Mouse (Mus musculus): ENCODE measurements around the gene Gm20388.

The Gm20388 gene

DNA sequence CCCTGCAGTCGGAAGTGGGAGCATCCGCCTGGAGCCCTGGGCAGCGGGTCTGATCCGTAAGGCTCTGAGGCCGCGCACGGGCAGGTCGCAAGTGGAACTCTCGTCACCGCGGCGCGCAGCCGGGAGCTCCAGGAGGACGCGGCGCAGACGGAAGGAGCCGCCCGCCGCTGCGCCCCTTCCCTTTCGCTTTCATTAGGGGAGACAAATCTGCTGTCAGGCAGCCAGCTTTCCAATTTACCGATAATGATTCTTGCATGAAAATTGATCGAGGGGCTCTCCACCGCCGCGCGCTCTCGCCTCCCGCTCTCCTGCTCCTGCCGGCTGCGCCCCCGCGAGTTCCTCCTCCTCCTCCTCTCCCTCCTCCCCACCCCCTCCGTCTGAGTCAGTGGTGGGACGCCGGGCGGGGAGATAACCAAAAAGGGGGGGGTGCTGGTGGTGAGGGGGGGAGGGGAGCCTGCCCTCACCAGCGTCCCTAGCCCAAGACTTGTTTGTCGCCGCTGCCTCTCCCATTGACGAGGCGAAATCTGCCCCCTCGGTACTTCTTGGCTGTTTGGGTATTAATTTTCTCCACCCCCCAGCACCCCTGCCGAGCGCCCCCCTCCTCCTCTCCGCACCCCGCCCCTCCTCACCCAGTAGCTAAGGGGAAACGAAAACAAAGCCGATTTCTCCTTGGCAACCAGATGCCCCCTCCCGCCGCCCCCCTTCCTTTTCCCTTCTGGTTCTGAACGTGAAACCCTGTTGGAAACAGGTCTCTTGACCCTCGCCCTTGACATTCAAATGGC is 577.3 kb downstream of the Gm20388 start:
- peak; percentile 81 for DNase-seq

DNA sequence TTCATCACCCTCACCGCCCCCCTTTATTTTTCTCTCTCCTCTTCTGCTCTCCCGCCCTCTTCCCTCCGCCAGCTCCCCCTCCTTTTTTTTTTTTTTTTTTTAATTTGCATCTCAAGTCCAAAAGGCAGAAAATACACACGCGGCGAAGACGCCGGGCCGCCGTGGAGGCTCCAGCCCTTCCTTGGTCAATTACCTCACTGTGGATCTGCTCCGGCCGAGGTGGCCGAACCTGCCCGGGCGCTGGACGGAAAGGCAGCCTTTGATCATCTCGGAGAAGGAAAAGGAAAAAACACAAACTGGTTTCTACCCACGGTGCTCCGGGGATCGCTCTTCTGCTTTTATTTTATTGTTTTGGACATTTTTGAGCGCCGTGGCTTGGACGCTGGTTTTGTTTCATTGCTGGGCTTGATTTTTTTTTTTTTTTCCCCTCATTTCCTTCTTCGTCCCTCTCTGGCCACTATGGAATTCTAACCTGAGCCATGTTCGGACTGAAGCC is 578.0 kb downstream of the Gm20388 start:
- no peak for DNase-seq

DNA sequence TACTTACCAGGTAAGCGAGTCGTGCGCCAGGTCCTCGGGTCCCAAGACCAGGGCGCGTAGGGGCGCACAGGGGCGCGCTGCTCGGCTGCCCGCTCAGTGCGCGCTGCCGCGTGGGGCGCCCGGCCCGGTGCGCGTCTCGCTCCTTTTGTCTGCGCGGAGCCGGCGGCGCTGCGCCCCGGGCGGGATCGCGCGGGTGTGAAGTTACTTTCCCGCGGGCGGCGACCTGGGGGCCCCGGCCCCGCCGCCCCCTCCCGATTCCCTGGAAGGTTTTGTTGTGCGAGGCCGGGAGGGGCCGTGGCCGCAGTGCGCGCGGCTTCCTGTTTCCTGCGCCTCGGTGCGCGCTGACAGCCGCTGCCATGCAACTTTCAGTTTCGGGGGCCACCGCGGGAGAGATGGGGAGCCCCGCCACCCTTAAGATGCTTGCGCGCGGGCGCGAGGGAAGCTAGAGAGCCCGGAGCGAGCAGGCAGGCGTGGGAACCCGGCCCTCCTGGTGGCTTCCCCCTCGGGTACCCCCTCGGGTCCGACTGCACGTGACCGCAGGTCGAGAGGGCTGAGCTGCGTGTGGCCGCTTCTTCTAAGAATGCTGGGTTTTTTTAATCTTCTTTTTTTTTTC is 578.6 kb downstream of the Gm20388 start:
- peak; percentile 76 for DNase-seq

DNA sequence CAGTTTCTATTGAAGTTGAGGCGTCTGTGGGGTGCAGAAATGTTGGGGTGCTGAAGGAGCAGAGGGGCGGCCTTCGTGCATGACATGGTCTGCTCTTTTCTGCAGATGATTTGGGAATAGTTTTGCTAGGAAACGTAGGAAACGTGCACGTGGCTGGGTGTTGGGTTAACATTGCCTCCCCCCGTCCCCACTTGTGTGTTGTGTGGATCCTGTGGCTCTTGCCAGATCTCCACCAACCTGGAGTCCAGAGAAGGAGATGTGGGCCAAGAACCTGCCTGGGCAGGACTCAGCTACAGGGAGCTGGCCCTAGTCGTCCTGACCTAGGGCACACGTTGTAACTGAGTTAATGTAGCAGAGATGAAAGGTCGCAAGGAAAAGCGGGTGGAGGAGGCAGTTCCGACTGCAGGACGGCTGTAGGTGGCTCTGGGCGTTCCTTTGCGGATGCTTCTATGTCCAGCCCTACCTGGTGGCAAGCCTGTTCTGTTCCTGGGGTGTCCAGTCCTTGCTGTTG is 579.2 kb downstream of the Gm20388 start:
- no peak for DNase-seq

DNA sequence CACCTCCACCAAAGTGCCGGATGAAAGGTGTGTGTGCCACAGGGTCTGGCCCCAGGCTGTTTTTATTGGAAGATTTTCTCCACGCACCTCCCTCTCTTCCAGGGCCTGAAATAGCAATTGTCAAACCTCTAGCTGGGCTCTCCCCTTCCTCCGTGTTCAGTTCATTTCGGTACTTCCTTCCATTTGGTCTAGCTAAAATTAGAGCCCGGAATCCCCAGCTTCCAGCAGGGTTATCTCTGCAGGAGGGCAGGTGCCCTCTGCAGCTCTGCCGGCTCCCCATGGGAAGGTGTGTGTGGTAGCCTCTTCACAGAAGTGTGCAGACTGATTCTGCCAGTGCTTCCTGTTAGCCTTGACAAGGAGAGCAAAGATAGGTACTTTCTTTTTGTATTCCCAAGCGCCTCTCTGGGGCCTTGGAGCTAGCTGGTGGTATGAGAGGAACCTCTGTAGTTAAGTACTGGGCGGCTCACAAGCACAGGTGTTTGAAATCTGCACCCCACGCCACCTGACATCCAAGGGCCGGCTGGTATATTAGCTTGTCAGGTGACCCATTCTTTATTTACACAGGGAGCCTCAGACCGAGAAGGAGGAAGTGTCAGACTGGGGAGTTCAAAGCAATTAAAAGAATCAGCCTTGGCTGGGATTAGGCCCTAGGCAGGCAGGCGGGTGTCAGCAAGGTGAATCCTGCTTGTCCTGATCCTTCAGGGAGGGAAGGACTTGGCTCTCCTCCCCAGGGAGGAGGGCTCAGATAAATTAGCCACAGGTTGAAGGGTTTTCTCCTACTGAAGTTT is 579.9 kb downstream of the Gm20388 start:
- no peak for DNase-seq

DNA sequence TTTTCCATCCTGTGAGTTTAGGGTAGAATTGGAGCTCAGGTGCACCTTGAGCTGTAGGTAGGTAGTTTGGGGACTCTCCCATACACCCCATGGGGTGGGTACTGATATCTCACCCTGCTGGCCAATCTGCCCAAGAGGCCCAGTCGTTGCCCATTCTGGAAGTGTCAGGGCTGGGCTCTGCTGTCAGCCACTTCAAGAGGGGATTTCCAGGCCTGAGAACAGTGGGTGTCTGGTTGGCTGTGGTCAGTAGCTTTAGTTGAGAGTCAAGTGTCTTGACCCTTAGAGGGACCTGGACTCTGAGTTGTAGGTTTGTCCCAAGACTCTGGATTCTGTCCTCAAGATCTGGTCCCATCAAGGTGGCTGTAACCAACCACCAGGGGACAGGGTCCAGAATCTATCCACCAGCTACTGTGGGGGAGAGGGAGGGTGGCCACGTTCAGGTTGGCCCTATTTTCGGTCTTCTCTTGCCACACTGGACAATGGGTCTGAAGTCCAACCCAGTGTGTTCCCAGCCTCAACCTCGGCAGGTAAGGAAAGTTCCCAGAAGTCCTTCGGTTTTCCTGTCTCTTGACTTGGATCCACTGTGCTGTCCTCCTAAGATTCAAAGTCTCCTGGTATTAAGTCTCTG is 580.6 kb downstream of the Gm20388 start:
- no peak for DNase-seq

DNA sequence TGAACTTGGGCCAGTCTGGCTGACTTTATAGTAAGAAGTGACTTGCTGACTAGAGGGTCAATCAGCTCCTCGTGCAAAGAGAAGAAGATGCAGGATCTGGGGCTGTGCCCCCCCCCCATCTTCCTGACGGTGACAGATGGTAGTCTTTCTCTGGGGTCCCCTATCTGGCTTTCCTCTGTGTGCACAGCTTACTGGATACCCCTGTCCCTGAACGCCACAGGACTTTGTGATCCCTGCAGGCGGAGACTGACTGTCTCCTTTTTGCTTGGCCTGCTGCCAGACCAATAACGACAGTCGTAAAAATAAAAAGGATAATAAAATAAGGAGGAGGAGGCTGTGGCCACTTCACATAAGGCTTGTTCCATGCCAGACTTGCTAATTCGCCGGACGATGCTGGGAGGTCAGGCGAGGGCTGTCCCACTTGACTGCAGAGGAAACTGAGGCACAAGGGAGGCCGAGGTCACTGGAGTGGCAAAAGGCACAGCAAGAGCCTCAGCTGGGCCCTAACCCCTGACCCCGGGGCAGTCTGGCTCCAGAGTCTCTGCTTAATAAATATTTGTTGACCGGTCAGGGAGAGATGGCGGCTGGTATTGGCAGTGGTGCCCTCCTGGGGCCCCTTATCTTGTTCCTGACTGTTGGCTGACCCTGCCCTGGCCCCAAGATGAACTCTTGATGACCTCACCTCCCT is 581.7 kb downstream of the Gm20388 start:
- peak; percentile 52 for DNase-seq

DNA sequence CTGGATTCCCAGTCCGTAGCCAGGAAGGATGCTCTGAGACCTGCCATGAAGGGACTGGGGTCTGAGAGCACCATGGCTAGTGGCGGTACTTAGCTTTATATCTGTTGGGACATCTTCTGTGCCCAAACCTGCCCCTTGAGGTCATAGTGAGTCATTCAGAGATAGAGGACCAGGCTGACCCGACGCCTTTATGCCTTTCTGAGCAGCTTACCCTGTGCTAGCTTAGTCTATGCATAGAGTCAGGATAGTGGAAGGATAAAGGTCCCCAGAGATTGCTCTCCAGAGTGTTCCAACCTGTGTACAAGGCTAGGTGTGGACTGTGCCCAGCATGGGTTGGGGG is 582.2 kb downstream of the Gm20388 start:
- no peak for DNase-seq

DNA sequence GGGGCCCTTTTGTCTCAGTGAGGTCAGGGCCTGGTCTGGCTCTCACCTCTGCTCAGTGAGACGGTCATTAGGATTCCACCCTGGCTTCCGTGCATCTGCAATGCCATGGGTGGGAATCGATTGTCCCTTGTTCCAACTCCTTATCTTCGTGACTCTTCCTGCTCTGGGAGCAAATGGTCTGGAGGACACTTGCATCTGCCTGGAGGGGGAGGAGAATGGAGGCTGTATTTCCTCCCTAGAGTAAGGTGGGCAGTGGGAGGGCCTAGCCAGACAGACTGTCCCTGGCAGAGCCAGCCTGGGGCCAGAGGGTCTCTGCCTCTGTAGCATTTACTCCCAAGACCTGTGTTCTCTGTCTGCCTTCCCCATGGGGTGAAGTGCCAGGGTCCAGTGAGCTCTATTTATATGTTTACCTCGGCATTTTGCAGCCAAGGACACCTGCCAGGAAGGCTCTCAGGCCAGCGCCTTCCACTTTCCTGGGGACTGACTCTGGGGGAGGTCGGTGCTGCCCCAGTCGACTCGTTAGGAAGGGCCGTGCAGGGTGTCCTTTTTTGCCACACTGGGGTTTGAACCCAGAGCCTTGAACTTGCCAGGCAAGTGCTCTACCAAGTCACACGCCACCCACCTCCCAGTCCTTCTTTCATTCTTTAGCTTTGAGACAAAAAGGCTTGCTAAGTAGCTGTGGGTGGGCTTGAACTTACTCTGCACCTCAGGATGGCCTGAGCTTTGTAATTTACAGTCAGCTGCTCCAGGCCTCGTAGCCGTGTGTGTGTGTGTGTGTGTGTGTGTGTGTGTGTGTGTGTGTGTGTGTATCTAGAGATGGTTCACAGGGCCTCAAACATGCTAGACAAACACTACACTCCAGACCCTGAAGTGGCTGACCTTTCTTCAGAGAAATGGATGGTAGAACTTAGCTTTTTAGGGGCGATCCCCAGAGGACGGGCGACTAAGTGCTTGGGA is 583.1 kb downstream of the Gm20388 start:
- DNase-seq, result no peak

DNA sequence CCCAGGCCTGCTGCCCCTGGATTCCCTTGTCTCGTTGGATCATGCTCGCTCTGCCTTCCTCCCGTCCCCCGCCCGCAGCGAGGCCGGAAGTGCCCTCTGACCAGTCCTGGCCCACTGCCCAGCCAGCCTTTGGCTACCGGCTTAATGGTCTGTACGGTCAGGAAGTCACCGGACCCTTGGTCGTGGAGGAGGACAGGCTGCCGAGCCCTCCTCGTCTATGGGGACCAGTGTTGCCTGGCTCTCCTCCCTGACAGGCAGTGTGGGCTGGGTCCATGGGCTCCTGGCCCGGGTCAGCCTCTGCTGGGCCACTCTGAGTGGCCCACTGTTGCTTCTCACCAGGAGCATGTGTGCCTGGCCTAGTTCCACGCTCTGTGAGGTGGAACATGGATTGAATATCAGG is 584.3 kb downstream of the Gm20388 start:
- DNase-seq, result peak; percentile 93

DNA sequence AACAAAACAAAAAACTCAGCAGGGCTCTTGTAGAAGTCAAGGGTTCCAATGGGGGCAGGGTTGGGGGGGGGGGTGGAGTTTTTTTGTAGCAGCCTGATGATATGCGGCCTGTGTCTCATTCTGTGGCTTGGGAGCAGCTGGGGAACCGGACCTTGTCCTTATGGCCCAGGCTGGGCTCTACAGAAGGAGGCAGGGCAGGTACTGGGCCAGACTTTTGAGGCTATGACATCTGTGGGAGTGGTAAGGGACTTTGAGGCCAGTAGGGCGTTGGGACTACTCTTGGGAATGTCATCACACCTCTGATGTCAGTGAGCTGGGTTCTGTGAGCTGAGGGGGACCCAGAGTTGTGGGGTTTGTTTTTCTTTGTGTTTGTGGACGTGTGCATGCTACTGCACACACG is 584.8 kb downstream of the Gm20388 start:
- no peak for DNase-seq

DNA sequence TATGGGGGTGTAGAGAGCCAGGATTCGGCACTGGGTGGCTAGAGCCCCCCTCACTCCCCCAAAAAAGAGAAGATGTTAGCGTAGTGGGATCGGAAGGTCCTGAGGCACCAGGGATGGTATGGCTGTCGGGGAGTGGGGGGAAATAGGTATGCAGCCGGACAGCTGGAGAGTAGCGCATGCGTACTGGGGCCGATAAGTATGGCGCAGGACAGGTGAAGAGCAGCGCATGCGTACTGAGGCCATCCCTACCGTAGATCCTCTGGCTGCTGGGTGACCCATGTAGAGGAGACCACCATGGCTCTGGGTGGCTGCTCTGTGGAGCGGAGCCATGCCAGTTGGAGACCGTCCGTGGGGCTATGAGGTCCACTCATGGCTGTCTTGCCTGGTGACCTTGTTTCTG is 585.8 kb downstream of the Gm20388 start:
- DNase-seq, result no peak

DNA sequence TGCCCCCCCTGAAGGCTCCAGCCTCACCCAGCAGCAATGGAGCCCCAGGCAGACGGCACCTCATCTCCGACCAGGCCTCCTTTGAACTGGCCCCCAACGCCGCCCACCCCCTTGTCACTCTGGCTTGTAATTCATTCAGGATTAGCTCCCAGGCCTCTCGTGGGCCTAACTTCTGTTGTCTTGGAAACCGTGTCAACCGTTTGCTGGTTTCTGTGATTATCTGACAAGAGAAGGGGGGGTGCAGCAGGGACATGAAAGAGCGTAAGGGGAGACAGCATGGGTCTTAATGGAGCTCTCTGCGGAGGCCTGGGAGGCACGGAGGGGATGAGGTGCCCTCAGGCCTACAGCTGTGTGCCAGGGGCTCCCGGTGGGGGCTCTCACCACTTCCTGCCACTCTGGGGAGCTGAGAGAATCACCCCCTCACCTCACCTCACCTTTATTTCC is 586.9 kb downstream of the Gm20388 start:
- no peak for DNase-seq

DNA sequence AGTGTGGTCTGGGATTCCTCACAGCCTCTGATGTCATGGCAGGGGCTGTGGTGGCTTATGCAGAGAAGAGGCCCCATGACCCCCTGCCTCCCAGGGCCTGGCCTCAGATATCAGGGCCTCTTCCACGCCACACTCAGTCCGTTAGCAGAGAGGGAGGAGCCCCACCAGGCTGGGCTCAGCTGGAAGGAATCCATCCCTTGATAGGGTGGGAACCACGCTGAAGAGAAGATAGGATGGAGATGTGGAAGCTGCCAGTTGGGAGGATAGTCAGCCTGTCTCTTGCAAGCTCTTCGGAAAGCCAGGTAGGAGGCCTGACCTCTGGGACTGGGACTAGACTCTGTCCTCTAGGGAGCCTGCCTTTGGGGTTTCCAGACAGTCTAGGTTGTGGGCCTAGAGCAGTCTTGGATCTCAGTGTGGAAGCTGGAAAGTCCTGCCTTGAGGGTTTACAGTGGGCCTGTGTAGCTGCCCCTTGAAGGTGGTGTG is 587.7 kb downstream of the Gm20388 start:
- no peak for DNase-seq

DNA sequence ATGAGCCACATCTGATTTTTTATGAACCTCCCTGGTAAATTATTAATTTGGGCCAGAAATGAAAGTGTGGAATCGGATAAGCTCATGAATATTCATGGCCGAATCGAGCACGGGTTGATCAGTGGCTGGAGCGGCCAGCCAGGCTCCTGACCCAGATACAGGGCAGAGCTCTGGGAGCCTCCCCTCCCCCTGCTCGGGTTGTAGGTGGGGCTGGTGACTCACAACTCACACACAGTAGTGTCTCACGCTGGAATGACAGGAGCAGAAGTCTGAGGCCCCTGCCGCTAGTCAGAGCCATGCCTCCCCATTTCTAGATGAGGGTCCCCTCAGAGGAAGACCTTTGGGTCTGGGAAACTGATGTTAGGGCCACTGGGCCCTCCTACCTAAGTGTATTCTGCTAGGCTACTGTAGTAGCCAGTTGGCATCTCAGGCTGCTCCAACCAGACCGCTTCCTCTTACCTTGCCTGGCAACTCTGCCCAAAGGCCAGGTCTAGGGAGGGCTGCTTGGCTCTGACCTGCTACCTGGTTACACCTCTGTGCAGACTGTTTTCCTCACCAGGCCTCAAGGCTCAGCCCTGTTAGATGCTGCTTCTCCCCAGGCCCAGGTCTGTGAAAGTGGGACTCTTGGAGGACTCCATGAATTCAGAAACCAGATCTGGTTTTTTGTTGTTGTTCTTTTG is 588.4 kb downstream of the Gm20388 start:
- DNase-seq, result peak; percentile 77

DNA sequence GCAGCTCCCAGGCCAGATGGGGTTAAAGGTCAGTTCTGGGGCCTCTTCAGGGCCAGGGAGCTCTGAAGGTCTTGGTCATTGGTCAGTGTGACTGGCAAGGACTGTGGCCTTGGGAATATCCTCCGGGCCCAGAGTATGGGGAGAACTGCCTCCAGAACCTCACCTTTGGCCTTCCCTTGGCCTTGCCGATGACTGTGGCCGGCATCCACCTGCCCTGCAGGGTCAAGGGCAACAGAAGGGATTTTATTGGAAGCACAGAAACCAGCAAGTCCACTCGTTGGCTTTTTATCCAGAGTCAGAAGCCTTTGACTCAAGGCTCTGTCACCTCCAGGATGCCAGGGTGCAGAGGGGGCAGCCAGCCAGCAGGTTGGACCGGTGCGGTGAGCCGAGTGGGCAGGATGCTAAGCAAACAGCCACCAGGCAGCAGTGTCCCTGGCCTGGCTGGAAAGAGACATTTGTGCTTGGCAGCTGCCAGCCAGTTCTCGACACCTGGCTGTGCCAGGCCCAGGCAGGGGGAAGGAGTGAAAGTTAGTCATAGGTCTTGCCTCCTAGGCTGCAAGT is 590.1 kb downstream of the Gm20388 start:
- peak; percentile 41 for DNase-seq

DNA sequence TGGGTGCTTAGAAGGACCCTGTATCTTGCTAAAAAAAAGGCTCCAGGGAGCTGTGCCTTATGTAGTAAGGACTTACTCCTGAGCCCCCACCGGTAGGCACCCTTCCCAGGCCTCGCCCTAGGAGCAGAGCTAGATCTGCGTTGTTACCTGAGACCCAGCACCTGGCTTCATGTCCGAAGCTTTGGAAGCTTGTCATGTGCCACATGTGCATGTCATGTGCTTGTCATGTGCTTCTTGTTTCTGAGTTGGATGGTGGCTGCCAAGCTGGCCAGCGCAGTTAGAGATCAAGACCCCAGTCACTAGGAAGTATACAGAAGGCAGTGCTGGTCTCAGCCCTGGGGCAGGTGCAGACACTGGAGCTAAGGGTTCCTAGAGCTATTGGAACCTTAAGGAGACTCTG is 590.8 kb downstream of the Gm20388 start:
- no peak for DNase-seq

DNA sequence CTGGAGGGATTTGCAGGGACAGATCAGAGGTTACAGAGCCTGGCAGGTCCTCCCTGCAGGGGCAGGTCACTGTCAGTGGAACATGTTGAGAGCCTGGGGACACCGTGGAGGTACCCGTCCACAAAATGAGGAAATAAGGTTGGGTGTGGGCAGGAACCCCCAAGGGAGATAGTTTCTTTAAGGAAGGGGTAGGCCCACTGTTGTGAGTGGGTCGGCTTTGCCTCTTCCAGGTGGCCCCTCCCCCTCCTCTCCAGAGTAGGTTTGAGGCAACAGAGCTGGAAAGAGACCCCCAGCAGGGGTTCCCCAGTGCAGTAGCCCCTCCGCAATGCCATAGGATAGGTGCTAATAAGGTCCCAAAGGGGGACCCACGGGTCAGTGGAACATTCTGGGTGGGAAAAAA is 591.8 kb downstream of the Gm20388 start:
- DNase-seq, result no peak

DNA sequence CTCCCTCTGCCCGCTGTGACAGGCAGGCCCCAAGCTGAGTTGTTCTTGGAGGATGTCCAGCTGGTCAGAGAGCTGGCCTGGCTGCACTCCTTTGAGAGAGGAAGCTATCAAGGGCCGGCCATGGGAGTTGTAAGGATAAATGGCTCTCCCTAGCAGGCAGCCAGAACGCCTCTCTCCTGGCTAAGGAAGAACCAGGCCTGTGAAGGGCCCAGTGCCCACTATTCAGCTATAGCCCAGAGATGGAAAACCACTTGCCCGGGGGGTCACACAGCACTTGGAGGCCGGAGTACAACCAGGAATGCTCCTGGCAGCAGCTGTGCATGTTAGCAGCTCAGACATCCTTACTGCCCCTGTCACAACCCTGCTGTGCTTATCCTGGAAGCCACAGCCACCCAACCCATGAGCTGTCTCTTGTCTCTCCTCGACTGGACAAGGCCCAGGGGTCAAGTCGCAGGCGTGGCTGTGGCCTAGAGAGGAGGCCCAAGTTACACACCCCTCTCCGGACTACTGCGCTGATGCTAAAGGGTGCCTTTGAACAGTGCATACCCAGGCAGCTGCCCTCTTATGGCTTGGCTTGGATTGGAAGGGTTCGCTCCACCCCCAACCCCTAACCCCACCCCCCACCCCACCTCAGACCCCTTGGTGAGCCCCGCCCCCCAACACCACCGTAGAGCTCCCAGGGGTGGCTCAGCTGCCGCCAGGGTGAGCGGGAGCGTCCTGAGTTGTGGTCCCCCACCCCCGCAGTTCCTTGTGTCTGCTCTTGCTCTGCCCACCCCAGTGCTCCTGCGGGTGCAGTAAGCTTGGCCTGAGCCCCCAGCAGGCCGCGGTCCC is 593.8 kb downstream of the Gm20388 start:
- DNase-seq, result peak; percentile 82
